Comparison of ENCODE assay signal across 20 mouse cellular contexts in the genomic region with DNA sequence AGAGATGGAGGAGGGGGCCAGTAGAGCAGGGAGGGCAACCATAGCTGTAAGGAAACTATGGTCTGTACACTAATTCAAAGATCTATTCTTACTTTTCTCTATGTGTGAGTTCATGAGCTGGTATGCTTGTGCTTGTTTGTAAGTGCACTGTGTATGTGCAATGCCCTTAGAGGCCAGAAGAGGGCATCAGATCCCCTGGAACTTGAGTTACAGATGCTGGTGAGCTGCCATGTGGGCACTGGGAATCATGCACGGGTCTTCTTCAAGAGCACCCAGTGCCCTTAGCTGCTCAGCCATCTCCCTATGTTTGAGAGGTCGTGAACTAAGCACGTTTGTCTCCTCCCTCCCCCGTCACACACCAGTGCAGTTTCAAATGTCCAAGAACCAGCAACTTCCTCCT.
DNase-seq lines count a peak whose midpoint lies in the region; ATAC-seq and TF ChIP-seq lines count a peak whose summit lies in the region.
"Had no signal": no experiment of that assay in that cellular context is flagged by ENCODE, and none has a peak within 500 bp of the region (broad histone marks: within the 10 kb centered on the region; RNA-seq: fewer than 3 reads in every experiment).

No protein-coding gene starts in this region.

- H3K27ac ChIP-seq in liver, embryonic 14.5 days: no peak overlapping the region
- H3K27ac ChIP-seq in liver, embryonic 11.5 days (ENCODE audit: low read depth, low read length): no peak overlapping the region
- no peak overlapping the region for H3K27ac ChIP-seq in hindbrain, embryonic 13.5 days
- H3K27ac ChIP-seq in hindbrain, embryonic 10.5 days: no peak overlapping the region
- H3K27ac ChIP-seq: forebrain, embryonic 10.5 days; hindbrain, embryonic 15.5 days; limb, embryonic 15.5 days; neural tube, embryonic 13.5 days had no signal

- H3K4me3 ChIP-seq in liver, embryonic 14.5 days (ENCODE audit: insufficient read depth in 1 of 2, low read depth in 2 of 2, low read length in 2 of 2): no peak overlapping the region
- H3K4me3 ChIP-seq in liver, embryonic 11.5 days (ENCODE audit: low read depth, low read length): no peak overlapping the region
- no peak overlapping the region for H3K4me3 ChIP-seq in hindbrain, embryonic 13.5 days
- no peak overlapping the region for H3K4me3 ChIP-seq in hindbrain, embryonic 10.5 days
- H3K4me3 ChIP-seq: forebrain, embryonic 10.5 days; hindbrain, embryonic 15.5 days; limb, embryonic 15.5 days; neural tube, embryonic 13.5 days had no signal

- no peaks in the 10 kb centered on the region for H3K36me3 ChIP-seq in liver, embryonic 14.5 days (replicated peaks; ENCODE audit: control insufficient read depth, insufficient read depth, low read depth)
- H3K36me3 ChIP-seq in liver, embryonic 11.5 days (ENCODE audit: control insufficient read depth, insufficient read depth, low read length): no peaks in the 10 kb centered on the region
- H3K36me3 ChIP-seq in hindbrain, embryonic 13.5 days: no peaks in the 10 kb centered on the region
- H3K36me3 ChIP-seq in hindbrain, embryonic 10.5 days: no peaks in the 10 kb centered on the region
- H3K36me3 ChIP-seq: forebrain, embryonic 10.5 days; hindbrain, embryonic 15.5 days; limb, embryonic 15.5 days; neural tube, embryonic 13.5 days had no signal

- no peak for DNase-seq in liver, embryonic 14.5 days (ENCODE audit: low read depth in 3 of 3, low spot score in 3 of 3)
- DNase-seq in liver, embryonic 11.5 days (ENCODE audit: low spot score): no peak
- DNase-seq in thymus, postnatal 4 days: peak; percentile 13
- DNase-seq in thymus, postnatal 0 days (ENCODE audit: low spot score): no peak
- DNase-seq in ZHBTc4 (ENCODE audit: low read depth, low spot score): peak; percentile 74
- no peak for DNase-seq in hindbrain, embryonic 10.5 days (ENCODE audit: low spot score)
- DNase-seq: adrenal gland, postnatal 14 days; cerebellum, adult 18-20 months; cerebellum, postnatal 36 days; forebrain, postnatal 0 days; kidney, adult 11 months; lung, adult 2 months; thymus, adult 18-20 months had no signal

- H3K4me1 ChIP-seq in liver, embryonic 14.5 days (replicated peaks; ENCODE audit: control insufficient read depth in 2 of 2, insufficient read depth in 2 of 2, low read length in 1 of 2): no peaks in the 10 kb centered on the region
- H3K4me1 ChIP-seq in liver, embryonic 11.5 days (replicated peaks; ENCODE audit: control insufficient read depth, insufficient read depth, low read length): 0 out of 2 replicates have a peak, but pooled peaks cover 2% of the 10 kb centered on the region
- H3K4me1 ChIP-seq in hindbrain, embryonic 13.5 days (replicated peaks): no peaks in the 10 kb centered on the region
- H3K4me1 ChIP-seq in hindbrain, embryonic 10.5 days (replicated peaks): no peaks in the 10 kb centered on the region
- H3K4me1 ChIP-seq: hindbrain, embryonic 15.5 days; limb, embryonic 15.5 days; neural tube, embryonic 13.5 days had no signal

- WGBS in liver, embryonic 14.5 days (ENCODE audit: insufficient replicate concordance): 45% methylated on average over 4 of the region's 4 CpGs
- WGBS in liver, embryonic 11.5 days: 57% methylated on average over 4 of the region's 4 CpGs
- 69% methylated on average over 4 of the region's 4 CpGs for WGBS in hindbrain, embryonic 13.5 days
- WGBS in hindbrain, embryonic 10.5 days: 70% methylated on average over 4 of the region's 4 CpGs

- ATAC-seq in liver, embryonic 14.5 days (ENCODE audit: insufficient read depth): no peak
- ATAC-seq in liver, embryonic 11.5 days (replicated peaks; ENCODE audit: low FRiP score): no peak
- no peak for ATAC-seq in hindbrain, embryonic 13.5 days (ENCODE audit: low FRiP score)
- ATAC-seq: forebrain, postnatal 0 days had no signal

- no peak overlapping the region for H3K4me2 ChIP-seq in liver, embryonic 14.5 days (ENCODE audit: low read depth)
- H3K4me2 ChIP-seq in liver, embryonic 11.5 days: no peak overlapping the region
- no peak overlapping the region for H3K4me2 ChIP-seq in hindbrain, embryonic 13.5 days
- H3K4me2 ChIP-seq: heart, embryonic 11.5 days; hindbrain, embryonic 15.5 days; limb, embryonic 15.5 days; midbrain, embryonic 11.5 days; neural tube, embryonic 13.5 days had no signal

- no peak overlapping the region for H3K9ac ChIP-seq in liver, embryonic 14.5 days (replicated peaks)
- H3K9ac ChIP-seq in liver, embryonic 11.5 days (ENCODE audit: low read depth, low read length): no peak overlapping the region
- H3K9ac ChIP-seq in hindbrain, embryonic 13.5 days: no peak overlapping the region
- H3K9ac ChIP-seq: forebrain, postnatal 0 days; hindbrain, embryonic 15.5 days; limb, embryonic 15.5 days; neural tube, embryonic 13.5 days had no signal

- no peak for TF ChIP-seq EP300 in liver, embryonic 14.5 days (IDR thresholded peaks at IDR 0.05; ENCODE audit: low read depth)

- no peaks in the 10 kb centered on the region for H3K27me3 ChIP-seq in liver, embryonic 14.5 days (ENCODE audit: control insufficient read depth, insufficient read depth, low read length)
- 0 out of 2 replicates have a peak, but pooled peaks cover 2% of the 10 kb centered on the region for H3K27me3 ChIP-seq in liver, embryonic 11.5 days (replicated peaks; ENCODE audit: control insufficient read depth, insufficient read depth, low read length)
- H3K27me3 ChIP-seq in hindbrain, embryonic 13.5 days: 0 out of 2 replicates have a peak, but pooled peaks cover 18% of the 10 kb centered on the region
- peaks cover 13% of the 10 kb centered on the region for H3K27me3 ChIP-seq in hindbrain, embryonic 10.5 days (ENCODE audit: insufficient read depth, poor library complexity, severe bottlenecking)

- peak; percentile 42; the same call in 1 of the 2 replicates for TF ChIP-seq CTCF in liver, embryonic 14.5 days (IDR thresholded peaks at IDR 0.05; ENCODE audit: low read depth)

- no peaks in the 10 kb centered on the region for H3K9me3 ChIP-seq in liver, embryonic 14.5 days (ENCODE audit: control insufficient read depth, low read length)
- H3K9me3 ChIP-seq in liver, embryonic 11.5 days (ENCODE audit: control insufficient read depth, low read length): no peaks in the 10 kb centered on the region
- no peaks in the 10 kb centered on the region for H3K9me3 ChIP-seq in hindbrain, embryonic 13.5 days
- peaks cover 6% of the 10 kb centered on the region; the same call in 1 of the 2 replicates for H3K9me3 ChIP-seq in hindbrain, embryonic 10.5 days
- H3K9me3 ChIP-seq: forebrain, embryonic 10.5 days; hindbrain, embryonic 15.5 days; limb, embryonic 15.5 days; neural tube, embryonic 13.5 days had no signal

Comparison
In these comparisons a context has a peak if more than half of its experiments do, and no peak if none do; other contexts are left out.
1. DNase-seq: peak in thymus, postnatal 4 days (single experiment) and ZHBTc4 (single experiment); none in liver, embryonic 14.5 days (0 of 3), liver, embryonic 11.5 days (single experiment), thymus, postnatal 0 days (single experiment) and hindbrain, embryonic 10.5 days (single experiment).